Mouse (Mus musculus): ENCODE data around the gene Skor1. TPM values are rescaled to one million over a fixed set of nuclear protein-coding genes. Genes with fewer than 3 reads are reported as not detected.

The Skor1 gene
- polyA plus RNA-seq, 1 experiment from 2014 or later, result 0.06 TPM

- 1% methylated on average over 19 of the region's 19 CpGs for WGBS
- H3K4me3 ChIP-seq, result 0 out of 2 replicates have a peak overlapping the region, but pooled peaks have one; percentile 6
- no peak overlapping the region for H3K27ac ChIP-seq (replicated peaks)
- no peaks in the 10 kb centered on the region for H3K36me3 ChIP-seq (replicated peaks)
- H3K4me1 ChIP-seq, result peaks cover 62% of the 10 kb centered on the region
- H3K27me3 ChIP-seq (replicated peaks; ENCODE audit: low read depth, poor library complexity, severe bottlenecking), result peaks cover 89% of the 10 kb centered on the region
- no peaks in the 10 kb centered on the region for H3K9me3 ChIP-seq
- DNase-seq (ENCODE audit: low spot score), result peak; percentile 52
Measured at GRCm38 (mm10) chr9:63136756-63137614, 11.8 kb downstream of the Skor1 start.

- Histone ChIP-seq H3K4me1 (peaks cover 64% of the 10 kb centered on the region), H3K27ac (replicated peaks) (no peak overlapping the region), H3K4me3 (no peak overlapping the region), H3K27me3 (replicated peaks; ENCODE audit: low read depth, poor library complexity, severe bottlenecking) (peaks cover 89% of the 10 kb centered on the region), H3K9me3 (no peaks in the 10 kb centered on the region), H3K36me3 (replicated peaks) (no peaks in the 10 kb centered on the region)
- no peak for DNase-seq (ENCODE audit: low spot score)
- WGBS, result 6% methylated on average over 8 of the region's 8 CpGs
Measured at GRCm38 (mm10) chr9:63136241-63136640, 12.5 kb downstream of the Skor1 start.

GRCm38 (mm10) chr9:63135801-63136200 is 13.0 kb downstream of the Skor1 start:
- Histone ChIP-seq H3K27ac (replicated peaks) (no peak overlapping the region), H3K4me3 (peak overlapping the region; percentile 42; the same call in 1 of the 2 replicates), H3K4me1 (peaks cover 66% of the 10 kb centered on the region), H3K9me3 (no peaks in the 10 kb centered on the region), H3K36me3 (replicated peaks) (no peaks in the 10 kb centered on the region), H3K27me3 (replicated peaks; ENCODE audit: low read depth, poor library complexity, severe bottlenecking) (peaks cover 89% of the 10 kb centered on the region)
- WGBS, result under 1% methylated on average over 16 of the region's 16 CpGs
- DNase-seq (ENCODE audit: low spot score), result peak; percentile 66

GRCm38 (mm10) chr9:63135356-63135755 is 13.4 kb downstream of the Skor1 start:
- Histone ChIP-seq H3K36me3 (replicated peaks) (no peaks in the 10 kb centered on the region), H3K9me3 (no peaks in the 10 kb centered on the region), H3K4me1 (peaks cover 66% of the 10 kb centered on the region), H3K27ac (replicated peaks) (no peak overlapping the region), H3K27me3 (replicated peaks; ENCODE audit: low read depth, poor library complexity, severe bottlenecking) (peaks cover 89% of the 10 kb centered on the region), H3K4me3 (peak overlapping the region; percentile 42; the same call in 1 of the 2 replicates)
- WGBS, result 4% methylated on average over 11 of the region's 11 CpGs
- DNase-seq (ENCODE audit: low spot score), result no peak

- Histone ChIP-seq H3K27me3 (replicated peaks; ENCODE audit: low read depth, poor library complexity, severe bottlenecking) (peaks cover 80% of the 10 kb centered on the region), H3K4me1 (peaks cover 58% of the 10 kb centered on the region), H3K9me3 (no peaks in the 10 kb centered on the region), H3K4me3 (peak overlapping the region; percentile 71), H3K36me3 (replicated peaks) (no peaks in the 10 kb centered on the region), H3K27ac (replicated peaks) (no peak overlapping the region)
- DNase-seq (ENCODE audit: low spot score), result no peak
- WGBS, result 13% methylated on average over 6 of the region's 6 CpGs
Measured at GRCm38 (mm10) chr9:63133659-63134058, 15.1 kb downstream of the Skor1 start.

- Histone ChIP-seq H3K36me3 (replicated peaks) (no peaks in the 10 kb centered on the region), H3K4me3 (peak overlapping the region; percentile 71), H3K27ac (replicated peaks) (peak overlapping the region; percentile 83), H3K27me3 (replicated peaks; ENCODE audit: low read depth, poor library complexity, severe bottlenecking) (peaks cover 73% of the 10 kb centered on the region), H3K4me1 (peaks cover 52% of the 10 kb centered on the region), H3K9me3 (no peaks in the 10 kb centered on the region)
- 1% methylated on average over 48 of the region's 48 CpGs for WGBS
- peak; percentile 96 for DNase-seq (ENCODE audit: low spot score)
Measured at GRCm38 (mm10) chr9:63132673-63133601, 15.8 kb downstream of the Skor1 start.

- Histone ChIP-seq H3K27ac (replicated peaks) (peak overlapping the region; percentile 83), H3K4me3 (peak overlapping the region; percentile 71), H3K4me1 (peaks cover 44% of the 10 kb centered on the region), H3K27me3 (replicated peaks; ENCODE audit: low read depth, poor library complexity, severe bottlenecking) (peaks cover 64% of the 10 kb centered on the region), H3K9me3 (no peaks in the 10 kb centered on the region), H3K36me3 (replicated peaks) (no peaks in the 10 kb centered on the region)
- WGBS, result under 1% methylated on average over 28 of the region's 28 CpGs
- peak; percentile 73 for DNase-seq (ENCODE audit: low spot score)
Measured at GRCm38 (mm10) chr9:63131957-63132602, 16.7 kb downstream of the Skor1 start.

GRCm38 (mm10) chr9:63129641-63130041 is 19.1 kb downstream of the Skor1 start:
- no peak overlapping the region for H3K27ac ChIP-seq (replicated peaks)
- 80% methylated on average over 8 of the region's 8 CpGs for WGBS
- H3K36me3 ChIP-seq (replicated peaks), result no peaks in the 10 kb centered on the region
- peaks cover 55% of the 10 kb centered on the region for H3K27me3 ChIP-seq (replicated peaks; ENCODE audit: low read depth, poor library complexity, severe bottlenecking)
- no peaks in the 10 kb centered on the region for H3K9me3 ChIP-seq
- H3K4me1 ChIP-seq, result peaks cover 23% of the 10 kb centered on the region
- DNase-seq (ENCODE audit: low spot score), result no peak
- no peak overlapping the region for H3K4me3 ChIP-seq

GRCm38 (mm10) chr9:63124512-63124911 is 24.2 kb downstream of the Skor1 start:
- H3K27ac ChIP-seq (replicated peaks), result no peak overlapping the region
- H3K36me3 ChIP-seq (replicated peaks), result no peaks in the 10 kb centered on the region
- H3K9me3 ChIP-seq, result no peaks in the 10 kb centered on the region
- WGBS, result 47% methylated on average over 9 of the region's 9 CpGs
- peaks cover 16% of the 10 kb centered on the region; the same call in 1 of the 2 replicates for H3K27me3 ChIP-seq (replicated peaks; ENCODE audit: low read depth, poor library complexity, severe bottlenecking)
- DNase-seq (ENCODE audit: low spot score), result no peak
- H3K4me3 ChIP-seq, result no peak overlapping the region
- peaks cover 9% of the 10 kb centered on the region for H3K4me1 ChIP-seq

- Histone ChIP-seq H3K27ac (replicated peaks) (peak overlapping the region; percentile 70), H3K27me3 (replicated peaks; ENCODE audit: low read depth, poor library complexity, severe bottlenecking) (peaks cover 16% of the 10 kb centered on the region; the same call in 1 of the 2 replicates), H3K9me3 (no peaks in the 10 kb centered on the region), H3K36me3 (replicated peaks) (no peaks in the 10 kb centered on the region), H3K4me1 (peaks cover 9% of the 10 kb centered on the region), H3K4me3 (peak overlapping the region; percentile 58)
- peak; percentile 93 for DNase-seq (ENCODE audit: low spot score)
- 7% methylated on average over 30 of the region's 30 CpGs for WGBS
Measured at GRCm38 (mm10) chr9:63123451-63124438, 25.0 kb downstream of the Skor1 start.

- H3K27me3 ChIP-seq (replicated peaks; ENCODE audit: low read depth, poor library complexity, severe bottlenecking), result peaks cover 16% of the 10 kb centered on the region; the same call in 1 of the 2 replicates
- DNase-seq (ENCODE audit: low spot score), result no peak
- H3K9me3 ChIP-seq, result no peaks in the 10 kb centered on the region
- no peaks in the 10 kb centered on the region for H3K36me3 ChIP-seq (replicated peaks)
- peaks cover 9% of the 10 kb centered on the region for H3K4me1 ChIP-seq
- no peak overlapping the region; the same call in 1 of the 2 replicates for H3K27ac ChIP-seq (replicated peaks)
- H3K4me3 ChIP-seq, result no peak overlapping the region
- WGBS, result 52% methylated on average over 8 of the region's 8 CpGs
Measured at GRCm38 (mm10) chr9:63122161-63122833, 26.5 kb downstream of the Skor1 start.
